Mouse (Mus musculus): Measurements from ENCODE around the gene Gdpd3.

Gdpd3 gene

DNA sequence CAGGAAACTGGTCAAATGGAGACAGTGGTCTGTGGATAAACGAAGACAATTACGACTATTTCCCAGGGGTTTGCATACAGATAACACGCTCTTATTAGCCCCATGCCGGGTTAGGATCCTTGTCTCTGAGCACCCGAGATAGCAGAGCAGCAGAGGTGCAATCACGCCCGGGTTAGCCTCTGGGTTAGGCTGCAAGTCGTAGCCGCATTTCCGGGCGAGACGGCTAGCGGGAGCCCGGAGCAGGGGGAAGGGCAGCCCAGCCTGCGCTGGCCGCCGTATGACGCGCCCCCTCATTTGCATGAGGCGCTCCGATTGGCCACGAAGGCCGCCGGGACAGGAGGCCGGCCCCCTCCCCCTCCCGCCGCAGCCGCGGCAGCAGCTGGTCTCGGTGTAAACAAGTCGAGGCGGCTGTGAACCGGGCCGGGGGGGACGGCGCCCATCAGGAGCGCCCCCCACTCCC, 10.5 kb downstream of the Gdpd3 start, which contains the start of gene Ypel3:
Gene Ypel3, plus strand, starts transcription at position 358 of the 460 bp plus-strand sequence.
- peak; percentile 85 for TF ChIP-seq GATA4 (IDR thresholded peaks at IDR 0.05; ENCODE audit: insufficient replicate concordance, low read length)

DNA sequence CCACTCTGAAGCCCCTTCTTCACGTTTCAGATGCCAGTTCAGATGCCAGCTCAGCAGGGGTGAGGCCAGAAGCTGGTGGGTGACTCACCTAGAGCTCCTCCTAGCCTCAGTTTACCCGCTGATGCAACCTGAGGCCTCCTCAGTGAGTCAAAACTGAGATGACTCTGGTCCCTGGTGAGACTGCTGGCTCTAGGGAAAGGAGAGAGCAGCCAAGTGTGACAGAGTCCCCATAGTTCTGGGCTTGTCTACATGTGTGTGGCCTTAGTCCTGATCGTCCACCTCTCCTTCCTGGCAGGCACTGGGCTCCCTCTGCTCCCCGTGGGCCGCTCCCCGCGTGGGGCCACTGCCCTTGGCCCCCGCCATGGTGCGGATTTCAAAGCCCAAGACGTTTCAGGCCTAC, 11.3 kb downstream of the Gdpd3 start:
- TF ChIP-seq GATA4 (IDR thresholded peaks at IDR 0.05; ENCODE audit: insufficient replicate concordance, low read length), result no peak

DNA sequence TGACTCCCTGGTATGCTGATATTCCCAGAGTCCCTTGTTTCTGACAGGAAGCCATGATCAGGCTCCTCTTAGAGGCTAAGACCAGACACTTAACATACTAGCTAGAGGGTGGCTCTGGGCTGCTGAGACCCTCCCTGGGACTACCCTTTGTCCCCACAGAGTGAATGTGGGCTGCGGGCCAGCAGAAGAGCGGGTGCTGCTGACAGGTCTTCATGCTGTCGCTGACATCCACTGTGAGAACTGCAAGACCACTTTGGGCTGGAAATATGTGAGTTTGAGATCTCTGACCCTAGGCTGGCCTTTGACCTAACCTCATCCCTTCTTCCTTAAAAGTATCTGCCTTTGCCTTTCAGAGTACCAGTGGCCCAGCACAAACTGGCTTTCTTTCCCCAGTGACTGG, 12.0 kb downstream of the Gdpd3 start:
- TF ChIP-seq GATA4 (IDR thresholded peaks at IDR 0.05; ENCODE audit: insufficient replicate concordance, low read length), result no peak

DNA sequence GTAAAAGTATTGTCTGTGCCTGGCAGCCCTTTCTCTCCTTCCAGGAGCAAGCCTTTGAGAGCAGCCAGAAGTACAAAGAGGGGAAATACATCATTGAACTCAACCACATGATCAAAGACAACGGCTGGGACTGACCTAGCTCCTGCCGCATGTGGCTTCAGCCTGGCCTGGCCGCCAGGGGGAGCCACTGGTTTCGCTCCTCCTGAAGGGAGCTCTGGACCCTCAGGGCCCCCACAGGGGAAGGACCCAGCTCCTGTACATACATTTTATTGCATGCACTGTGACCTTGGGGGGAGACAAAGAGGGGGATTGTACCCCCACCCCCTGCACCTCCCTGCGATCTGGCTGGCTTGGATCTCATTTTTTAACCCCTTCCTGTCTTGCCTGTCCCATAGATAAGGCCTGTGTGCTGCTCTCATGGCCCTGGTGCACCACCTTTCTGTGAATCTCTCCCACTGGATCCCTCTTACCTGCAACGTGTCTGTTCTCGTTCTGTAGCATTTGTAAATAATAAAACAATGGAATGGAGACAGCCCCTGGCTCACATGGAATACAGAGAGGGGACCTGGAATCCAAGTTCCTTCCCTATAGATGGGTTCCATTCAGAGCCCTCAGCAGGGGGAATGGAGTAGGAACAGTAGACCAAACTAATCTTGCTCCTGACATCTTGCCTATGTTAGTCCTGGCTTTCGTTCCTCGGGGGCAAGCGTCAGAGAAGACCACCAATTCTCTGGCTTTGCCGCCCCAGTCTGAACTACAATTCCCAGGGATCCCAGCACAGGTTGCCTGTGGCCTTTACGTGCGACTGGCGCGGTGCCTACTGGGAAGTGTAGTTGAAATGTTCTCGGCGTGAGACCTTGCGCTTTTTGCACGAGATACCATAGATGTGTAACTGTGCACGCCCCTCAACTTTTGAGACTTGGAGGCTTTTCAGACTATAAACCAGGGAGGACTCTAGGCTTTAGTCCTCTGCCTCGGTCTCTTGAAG, 14.1 kb downstream of the Gdpd3 start:
- peak; percentile 45; the same call in 1 of the 2 replicates for TF ChIP-seq GATA4 (IDR thresholded peaks at IDR 0.05; ENCODE audit: insufficient replicate concordance, low read length)

DNA sequence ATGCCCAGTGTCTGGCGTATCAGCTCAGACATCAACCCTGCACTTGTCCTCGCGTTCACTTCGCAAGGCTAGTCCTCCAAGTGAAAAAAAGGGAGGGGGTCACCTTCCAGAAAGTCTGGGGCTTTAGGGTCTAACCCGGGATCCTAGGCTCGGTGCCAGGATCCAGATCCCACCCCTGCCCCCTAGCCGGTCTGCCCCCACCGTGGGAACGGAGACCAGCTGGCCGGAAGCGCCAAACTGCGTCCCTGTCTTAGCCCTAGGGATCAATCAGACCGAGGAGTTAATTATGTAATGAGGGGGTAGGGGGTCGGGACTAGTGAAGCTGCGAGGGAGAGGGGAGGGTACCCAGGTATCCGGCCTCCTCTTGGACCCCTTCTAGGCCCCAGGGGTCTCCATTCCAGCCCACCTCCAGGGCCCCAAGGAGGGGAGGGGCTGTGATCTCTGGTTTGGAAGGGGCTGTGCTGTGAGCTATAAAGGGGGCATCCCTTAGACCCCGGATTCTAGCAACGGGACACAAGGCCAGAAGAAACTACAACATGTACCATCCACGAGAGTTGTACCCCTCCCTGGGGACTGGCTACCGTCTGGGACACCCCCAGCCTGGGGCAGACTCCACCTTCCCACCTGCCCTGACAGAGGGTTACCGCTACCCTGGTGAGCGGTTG, 15.0 kb downstream of the Gdpd3 start, which contains the start of gene Tbx6:
Gene Tbx6, plus strand, starts transcription at position 513 of the 665 bp plus-strand sequence.
- no peak for TF ChIP-seq GATA4 (IDR thresholded peaks at IDR 0.05; ENCODE audit: insufficient replicate concordance, low read length)

DNA sequence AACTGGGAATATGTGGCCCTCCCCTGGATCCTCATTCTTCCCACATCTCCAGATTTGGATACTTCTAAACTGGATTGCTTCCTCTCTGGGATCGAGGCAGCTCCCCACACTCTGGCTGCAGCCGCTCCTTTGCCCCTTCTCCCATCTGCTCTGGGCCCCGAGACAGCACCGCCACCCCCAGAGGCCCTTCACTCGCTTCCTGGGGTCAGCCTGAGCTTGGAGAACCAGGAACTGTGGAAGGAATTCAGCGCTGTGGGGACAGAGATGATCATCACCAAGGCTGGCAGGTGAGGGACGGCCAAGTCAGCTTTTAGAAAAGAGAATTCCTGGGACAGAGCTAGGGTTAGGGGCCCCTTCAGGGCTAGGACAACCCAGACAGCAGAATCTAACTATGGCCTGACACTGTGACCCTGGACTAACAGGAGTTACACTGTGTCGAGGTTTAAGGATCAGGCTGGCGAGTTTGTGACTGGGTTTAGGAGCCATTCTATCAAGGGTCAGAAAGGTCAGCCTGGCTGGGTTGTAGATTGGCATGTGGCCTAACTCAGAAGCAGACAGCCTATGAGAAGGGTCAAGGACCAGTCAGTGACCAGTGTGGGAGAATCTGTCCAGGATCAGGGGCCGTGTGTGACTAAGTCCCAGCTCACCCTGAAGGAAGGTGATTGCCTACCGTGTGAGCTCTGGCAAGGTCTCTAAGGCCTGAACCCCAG, 15.7 kb downstream of the Gdpd3 start:
- TF ChIP-seq GATA4 (IDR thresholded peaks at IDR 0.05; ENCODE audit: insufficient replicate concordance, low read length), result no peak

DNA sequence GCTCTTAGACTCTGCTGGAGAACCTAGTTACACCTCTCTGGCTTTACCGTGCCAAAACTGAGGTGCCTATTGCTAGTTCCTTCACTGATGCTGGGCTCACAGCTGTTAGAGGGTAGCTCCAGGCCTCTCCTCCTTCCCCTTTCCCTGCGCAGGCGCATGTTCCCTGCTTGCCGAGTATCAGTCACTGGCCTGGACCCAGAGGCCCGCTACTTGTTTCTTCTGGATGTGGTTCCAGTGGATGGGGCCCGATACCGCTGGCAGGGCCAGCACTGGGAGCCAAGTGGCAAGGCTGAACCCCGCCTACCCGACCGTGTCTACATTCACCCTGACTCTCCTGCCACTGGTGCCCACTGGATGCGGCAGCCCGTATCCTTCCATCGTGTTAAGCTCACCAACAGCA, 16.6 kb downstream of the Gdpd3 start:
- no peak for TF ChIP-seq GATA4 (IDR thresholded peaks at IDR 0.05; ENCODE audit: insufficient replicate concordance, low read length)

DNA sequence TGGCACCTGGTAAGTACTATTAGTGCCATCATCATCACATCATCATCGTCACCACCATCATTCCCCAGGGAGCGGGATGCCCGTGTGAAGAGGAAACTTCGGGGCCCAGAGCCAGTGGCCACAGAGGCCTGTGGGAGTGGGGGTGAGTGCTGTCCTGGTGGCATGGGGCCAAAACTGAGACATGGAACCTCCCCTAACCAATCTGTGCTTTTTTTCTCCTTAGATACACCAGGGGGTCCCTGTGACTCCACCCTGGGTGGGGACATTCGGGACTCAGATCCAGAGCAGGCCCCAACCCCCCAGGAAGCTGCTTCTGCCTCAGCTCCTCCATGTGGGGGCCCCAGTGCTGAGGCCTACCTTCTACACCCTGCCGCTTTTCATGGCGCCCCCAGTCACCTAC, 18.3 kb downstream of the Gdpd3 start:
- TF ChIP-seq GATA4 (IDR thresholded peaks at IDR 0.05; ENCODE audit: insufficient replicate concordance, low read length), result no peak

DNA sequence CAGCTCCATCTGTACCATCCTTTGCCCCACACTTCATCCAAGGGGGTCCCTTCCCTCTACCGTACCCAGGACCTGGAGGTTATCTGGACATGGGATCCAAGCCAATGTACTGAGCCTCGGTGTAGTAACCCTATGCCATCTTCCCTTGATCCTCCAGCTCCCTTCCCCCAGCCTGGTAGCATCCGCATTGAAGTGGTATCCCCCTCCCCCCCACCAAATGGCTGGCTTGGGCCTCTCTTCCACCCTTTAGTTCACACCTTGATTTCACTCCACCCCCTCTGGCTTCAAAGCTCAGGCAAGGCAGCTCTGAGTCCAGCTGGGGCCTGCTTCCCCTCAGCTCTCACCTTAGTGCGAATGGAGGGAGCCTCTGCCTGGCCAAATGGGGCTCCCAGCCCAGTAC, 18.9 kb downstream of the Gdpd3 start:
- no peak for TF ChIP-seq GATA4 (IDR thresholded peaks at IDR 0.05; ENCODE audit: insufficient replicate concordance, low read length)

DNA sequence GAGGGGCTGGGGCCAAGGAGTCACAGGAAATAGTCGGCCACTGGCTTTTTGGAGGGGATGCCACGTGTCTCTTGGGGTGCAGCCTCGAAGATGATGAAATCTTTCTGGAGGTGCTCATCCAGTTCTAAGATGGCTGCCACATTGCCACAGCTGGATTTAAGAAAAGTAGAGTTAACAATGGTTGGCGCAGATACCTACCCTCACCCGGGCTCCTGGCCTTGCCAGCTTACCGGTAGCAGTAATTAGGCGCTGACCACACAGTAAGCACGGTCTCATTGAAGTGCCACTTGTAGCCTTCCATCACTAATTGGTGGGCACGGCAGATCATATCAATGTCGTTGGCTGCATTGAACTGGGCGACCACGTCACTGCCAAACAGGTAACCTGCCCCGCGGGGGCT, 20.0 kb downstream of the Gdpd3 start:
- TF ChIP-seq GATA4 (IDR thresholded peaks at IDR 0.05; ENCODE audit: insufficient replicate concordance, low read length), result no peak

DNA sequence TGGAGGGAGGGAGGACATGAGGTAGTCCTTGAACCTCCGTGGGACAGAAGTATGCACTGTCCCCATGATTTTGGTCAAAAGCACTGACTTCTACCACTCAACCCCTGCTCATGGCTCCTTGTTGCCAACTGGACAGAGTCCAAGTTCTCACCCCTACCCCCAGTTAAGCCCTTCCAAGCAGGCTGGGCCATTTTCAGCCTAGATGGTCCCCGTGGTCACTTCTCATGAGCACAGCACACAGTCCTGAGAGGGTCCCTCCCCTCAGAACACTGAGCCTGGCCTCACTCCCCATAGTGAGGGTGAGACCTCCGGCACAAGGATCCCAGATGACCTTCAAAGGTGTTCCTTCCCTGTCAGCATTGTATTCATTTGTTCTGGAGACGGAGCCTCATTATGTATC, 23.0 kb downstream of the Gdpd3 start:
- no peak for TF ChIP-seq GATA4 (IDR thresholded peaks at IDR 0.05; ENCODE audit: insufficient replicate concordance, low read length)

DNA sequence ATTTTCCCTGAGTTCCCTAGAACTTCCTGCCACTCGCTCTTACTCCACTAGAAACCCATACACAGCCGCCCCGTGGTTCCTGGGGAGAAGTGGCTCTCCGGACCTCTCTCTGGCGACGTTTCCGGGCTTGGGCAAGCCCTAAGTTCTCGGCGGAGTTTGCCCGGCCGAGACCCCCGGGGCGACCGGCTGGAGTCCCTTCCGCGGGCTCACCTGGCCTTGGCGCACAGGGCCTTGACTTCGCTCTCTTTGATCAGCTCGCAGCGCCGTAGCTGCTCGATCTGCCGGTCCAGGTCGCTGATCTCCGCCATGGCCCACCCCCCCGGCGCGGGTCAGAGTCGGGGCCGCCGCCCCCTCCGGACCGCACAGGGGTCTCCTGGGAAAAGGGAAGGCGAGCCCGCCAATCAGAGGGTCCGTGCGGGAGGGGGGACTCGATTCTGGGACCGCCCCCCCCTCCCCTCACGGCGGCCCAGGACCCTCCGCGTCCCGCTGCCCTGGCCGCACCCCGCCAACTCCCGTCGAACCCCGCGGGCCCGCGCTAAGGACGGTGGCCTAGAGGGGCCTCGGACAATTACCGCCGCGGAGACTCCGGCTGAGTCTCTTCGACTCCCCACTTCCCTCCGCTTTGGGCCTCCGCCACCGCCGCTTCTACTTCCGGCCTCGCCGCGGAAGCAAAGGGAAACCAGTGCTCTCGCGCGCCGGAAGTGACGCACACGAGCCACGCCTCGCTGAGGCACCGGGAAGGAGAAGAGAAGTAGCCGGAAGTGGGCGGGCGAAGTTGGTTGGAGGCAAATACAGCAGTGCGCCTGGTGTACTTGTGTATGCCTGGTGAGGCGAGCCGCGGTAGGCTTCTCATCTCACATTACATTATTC, 26.0 kb downstream of the Gdpd3 start, which contains the start of gene Ppp4c:
Gene Ppp4c, minus strand, starts transcription at position 646 of the 870 bp plus-strand sequence.
- TF ChIP-seq GATA4 (IDR thresholded peaks at IDR 0.05; ENCODE audit: insufficient replicate concordance, low read length), result no peak; the same call in 1 of the 2 replicates

DNA sequence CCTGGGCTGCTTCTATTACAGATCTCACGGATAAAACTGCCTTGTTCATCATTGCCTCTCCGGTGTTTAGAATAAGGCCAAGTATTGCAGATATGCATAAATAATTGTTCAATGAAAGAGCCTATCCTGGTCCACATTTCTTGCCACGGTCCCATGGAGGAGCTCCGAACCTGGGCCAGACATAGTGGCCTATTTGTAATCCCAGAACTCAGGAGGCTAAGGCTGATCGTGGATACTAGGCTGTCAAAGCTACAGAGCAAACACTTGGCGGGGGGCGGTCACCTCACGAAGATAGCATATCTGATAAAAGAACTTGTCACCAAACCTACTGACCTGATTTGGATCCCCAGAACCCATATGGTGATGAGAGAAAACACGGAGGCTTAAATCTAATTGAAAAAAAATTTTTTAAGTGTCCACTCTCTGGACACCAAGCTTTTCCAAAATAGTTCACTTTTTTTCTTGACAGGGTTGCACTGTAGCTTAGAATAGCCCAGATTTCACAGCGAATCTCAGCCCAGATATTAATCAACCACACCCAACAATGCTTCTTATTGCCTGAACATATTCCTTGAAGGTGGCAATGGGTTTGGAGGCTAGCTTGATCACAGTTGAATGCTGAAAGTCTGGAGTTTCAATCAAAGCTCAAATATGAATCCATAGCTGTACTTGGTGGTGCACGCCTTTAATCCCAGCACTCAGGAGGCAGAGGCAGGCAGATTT, 26.7 kb downstream of the Gdpd3 start:
- TF ChIP-seq GATA4 (IDR thresholded peaks at IDR 0.05; ENCODE audit: insufficient replicate concordance, low read length), result no peak
